Mouse (Mus musculus) testis, adult 2 months (tissue): ENCODE measurements around the gene Tsc22d1. TPM values are rescaled to one million over a fixed set of nuclear protein-coding genes. Genes with fewer than 3 reads are reported as not detected.

Experiments used
- H3K27ac ChIP-seq: fragments of 200-500 bp; 2 replicates; pipeline ENCODE4 v1.5.1; 2012; ENCODE audit warnings: low read depth, low read length; ENCODE audit not compliant: control insufficient read depth, insufficient read depth
- H3K27me3 ChIP-seq: fragments of 200-500 bp; 2 replicates; pipeline ENCODE4 v1.6.1; 2012; ENCODE audit warnings: mild to moderate bottlenecking, low read length, moderate library complexity; ENCODE audit not compliant: control insufficient read depth, insufficient read depth
- H3K36me3 ChIP-seq: fragments of 200-500 bp; 2 replicates; pipeline ENCODE4 v1.6.1; 2012; ENCODE audit warnings: mild to moderate bottlenecking, low read length; ENCODE audit not compliant: control insufficient read depth, insufficient read depth
- H3K4me1 ChIP-seq: fragments of 200-500 bp; 2 replicates; pipeline ENCODE4 v1.6.1; 2012; ENCODE audit warnings: low read length; ENCODE audit not compliant: control insufficient read depth, insufficient read depth
- H3K4me3 ChIP-seq: fragments of 200-500 bp; 2 replicates; pipeline ENCODE4 v1.5.1; 2012; ENCODE audit warnings: low read depth, mild to moderate bottlenecking, low read length, moderate library complexity, mixed read lengths; ENCODE audit not compliant: control insufficient read depth
- CTCF ChIP-seq: fragments of 200-500 bp; IDR thresholded peaks from 2 replicates; pipeline ENCODE4 v1.5.1; 2012; ENCODE audit warnings: low read depth, mild to moderate bottlenecking, inconsistent platforms, low read length, moderate library complexity; ENCODE audit not compliant: control insufficient read depth, insufficient read depth, insufficient replicate concordance
- POLR2A ChIP-seq: fragments of 200-500 bp; IDR thresholded peaks from 2 replicates; pipeline ENCODE4 v1.6.1; 2012; ENCODE audit warnings: low read depth, mild to moderate bottlenecking, inconsistent platforms, low read length, moderate library complexity; ENCODE audit not compliant: control insufficient read depth
- polyA plus RNA-seq: library from polyadenylated mRNA; depleted of rRNA; stranded (reverse); fragments of >200 nt; gene quantifications from 2 replicates; pipeline ENCODE4 v1.2.3, GENCODE M21; 2012

Tsc22d1 gene
- polyA plus RNA-seq, 1 experiment: 198 TPM

DNA sequence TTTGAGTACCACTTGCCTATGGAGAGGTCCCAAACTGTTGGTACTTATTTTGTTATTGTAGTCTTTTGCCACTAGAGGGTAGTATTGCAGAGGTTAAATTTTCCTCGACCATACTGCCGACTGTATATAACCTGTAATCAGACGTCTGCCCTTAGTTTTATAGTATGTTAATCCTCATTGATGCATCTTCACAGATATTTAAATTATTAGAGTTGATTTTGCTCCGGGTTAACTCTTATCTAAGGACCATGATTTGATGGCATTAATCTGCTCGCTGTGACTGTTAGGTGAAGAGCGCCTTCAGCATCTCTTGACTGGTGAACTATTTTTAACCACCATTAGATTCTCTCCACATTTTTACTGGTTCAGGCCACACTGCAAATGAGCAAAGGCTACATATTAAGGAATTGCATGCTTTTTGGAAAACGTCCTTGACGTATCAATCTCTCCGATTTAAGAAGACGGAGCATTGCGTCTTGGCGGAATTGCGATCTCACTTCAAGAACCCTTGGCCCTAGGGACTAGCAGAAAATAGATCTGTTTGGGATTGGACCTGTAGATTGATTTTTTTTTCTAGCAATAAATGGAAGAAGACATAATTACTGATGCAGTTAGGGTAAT lies 88.6 kb downstream of the Tsc22d1 start:
- H3K27me3 ChIP-seq: no peaks in the 10 kb centered on the region
- H3K4me1 ChIP-seq: peaks cover 9% of the 10 kb centered on the region
- no peak for TF ChIP-seq POLR2A
- no peaks in the 10 kb centered on the region for H3K36me3 ChIP-seq
- peak overlapping the region; percentile 10; the same call in 1 of the 2 replicates for H3K27ac ChIP-seq
- peak overlapping the region; percentile 33; the same call in 1 of the 2 replicates for H3K4me3 ChIP-seq

DNA sequence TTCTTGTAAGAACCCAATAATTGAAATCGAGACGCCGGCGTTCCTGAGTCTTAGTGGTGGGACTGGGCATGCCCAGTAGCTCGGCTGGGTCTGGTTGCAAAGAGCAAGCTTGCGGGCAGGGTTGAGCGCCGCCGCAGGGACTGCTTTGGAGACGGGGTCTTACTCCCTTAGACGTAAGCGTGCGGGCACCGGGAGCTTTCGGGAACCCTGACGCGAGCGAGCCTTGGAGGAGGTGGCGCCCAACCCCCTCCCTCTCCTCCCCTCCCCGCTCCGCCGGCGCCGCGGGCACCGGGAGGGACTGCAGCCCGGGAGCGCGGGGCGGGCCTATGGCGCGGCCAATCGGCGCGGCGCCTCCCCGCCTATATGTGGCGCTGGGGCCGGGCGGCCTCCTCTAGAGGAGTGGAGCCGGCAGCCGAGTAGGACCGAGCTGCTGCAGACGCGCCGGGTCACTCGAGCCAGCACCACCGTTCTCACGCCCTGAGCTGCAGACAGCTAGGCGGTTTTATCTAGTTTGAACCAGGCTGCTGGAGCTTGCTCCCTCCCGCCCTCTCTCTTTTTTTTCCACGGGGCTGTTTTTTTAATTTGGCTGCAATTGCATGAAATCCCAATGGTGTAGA lies 89.5 kb downstream of the Tsc22d1 start:
- Histone ChIP-seq H3K27me3 (no peaks in the 10 kb centered on the region), H3K4me1 (peaks cover 9% of the 10 kb centered on the region), H3K4me3 (peak overlapping the region; percentile 83), H3K36me3 (no peaks in the 10 kb centered on the region), H3K27ac (peak overlapping the region; percentile 83)
- TF ChIP-seq CTCF: no peak
- TF ChIP-seq POLR2A: peak; percentile 96

DNA sequence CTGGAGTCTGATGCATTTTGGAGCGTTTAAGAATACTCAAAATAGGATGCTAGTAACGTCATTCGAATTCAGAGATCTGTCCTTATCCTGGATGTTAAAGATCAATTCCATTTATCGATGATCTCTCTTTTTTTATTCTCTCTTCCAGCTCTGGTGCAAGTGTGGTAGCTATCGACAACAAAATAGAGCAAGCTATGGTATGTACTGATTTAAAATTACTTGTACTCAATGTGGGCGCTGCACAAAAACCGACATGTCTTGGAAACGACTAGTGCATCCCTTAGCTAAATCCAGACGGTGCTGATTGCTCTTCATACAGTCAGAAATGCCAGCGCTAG lies 90.3 kb downstream of the Tsc22d1 start:
- H3K27ac ChIP-seq: peak overlapping the region; percentile 90
- peak overlapping the region; percentile 85 for H3K4me3 ChIP-seq
- peaks cover 9% of the 10 kb centered on the region for H3K4me1 ChIP-seq
- H3K27me3 ChIP-seq: no peaks in the 10 kb centered on the region
- no peaks in the 10 kb centered on the region for H3K36me3 ChIP-seq
- TF ChIP-seq POLR2A: no peak
- no peak for TF ChIP-seq CTCF

DNA sequence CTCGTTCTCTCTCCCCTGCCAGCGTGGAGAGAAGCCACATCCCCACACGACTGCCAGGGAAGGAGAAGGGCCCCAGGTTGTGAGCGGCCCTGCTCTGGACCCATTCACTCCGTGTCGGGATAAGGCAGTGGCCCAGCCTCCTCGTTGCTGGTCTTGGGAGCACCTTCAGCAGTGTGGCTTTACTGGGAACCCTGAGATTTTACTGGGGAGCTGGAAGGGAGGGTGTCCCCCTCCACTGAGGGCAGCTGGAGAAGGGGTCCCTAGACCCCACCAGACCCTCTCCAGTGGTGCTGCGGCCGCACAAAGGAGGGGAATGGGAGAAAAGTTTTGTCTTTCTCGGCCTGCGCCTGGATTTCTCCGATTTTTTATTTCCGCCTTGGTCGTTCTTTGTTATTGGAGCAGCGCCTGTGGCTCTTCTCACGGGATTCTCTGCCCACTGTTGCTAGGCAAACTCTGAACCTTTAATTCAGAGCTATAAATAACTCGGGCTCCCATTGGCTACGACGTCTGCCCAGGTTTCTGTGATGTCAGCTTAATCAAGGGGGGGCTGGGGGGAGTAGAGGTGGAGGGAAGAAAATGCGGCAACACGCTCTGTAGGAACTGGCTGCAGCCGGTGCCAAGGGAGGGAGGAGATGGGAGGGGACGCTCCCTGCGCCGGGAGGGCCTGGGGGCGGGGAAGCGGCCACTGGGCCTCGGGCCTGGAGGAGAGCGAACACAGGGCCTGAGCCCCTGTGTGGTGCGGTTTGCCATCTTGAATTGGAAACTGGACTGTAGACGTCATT lies 90.9 kb downstream of the Tsc22d1 start:
- TF ChIP-seq CTCF (no peak), POLR2A (peak; percentile 77)
- peaks cover 4% of the 10 kb centered on the region for H3K4me1 ChIP-seq
- no peaks in the 10 kb centered on the region for H3K36me3 ChIP-seq
- H3K27me3 ChIP-seq: no peaks in the 10 kb centered on the region
- H3K27ac ChIP-seq: peak overlapping the region; percentile 90
- peak overlapping the region; percentile 85 for H3K4me3 ChIP-seq

DNA sequence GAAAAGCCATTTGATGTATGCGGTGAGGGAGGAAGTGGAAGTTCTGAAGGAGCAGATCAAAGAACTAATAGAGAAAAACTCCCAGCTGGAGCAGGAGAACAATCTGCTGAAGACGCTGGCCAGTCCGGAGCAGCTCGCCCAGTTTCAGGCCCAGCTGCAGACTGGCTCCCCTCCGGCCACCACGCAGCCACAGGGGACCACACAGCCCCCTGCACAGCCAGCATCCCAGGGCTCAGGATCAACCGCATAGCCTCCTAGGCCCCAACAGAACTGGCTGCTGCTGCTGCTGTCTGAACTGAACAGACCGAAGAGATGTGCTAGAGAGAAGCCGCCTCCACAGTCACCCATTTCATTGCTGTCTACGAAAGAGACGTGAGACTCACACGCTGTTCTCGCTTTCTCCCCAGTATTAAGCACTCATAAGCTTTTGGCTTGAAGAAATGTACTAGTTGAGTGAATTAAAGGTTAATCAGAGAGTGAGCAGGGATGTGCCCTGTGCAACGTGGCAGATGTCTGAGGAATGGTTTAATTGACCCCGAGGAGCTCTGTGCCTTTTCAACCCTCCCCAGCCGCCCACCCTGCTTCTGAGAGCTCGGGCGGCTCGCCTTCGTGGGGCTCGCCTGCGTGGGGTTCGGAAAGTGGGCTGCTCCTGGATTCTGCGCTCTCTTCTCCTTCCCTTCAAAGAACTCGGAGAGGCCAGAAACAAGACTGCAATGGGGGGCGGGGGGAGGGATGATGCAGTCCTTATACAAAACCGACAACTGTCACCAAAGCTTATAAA lies 91.9 kb downstream of the Tsc22d1 start:
- TF ChIP-seq POLR2A (no peak), CTCF (no peak)
- Histone ChIP-seq H3K4me3 (peak overlapping the region; percentile 85), H3K27me3 (no peaks in the 10 kb centered on the region), H3K4me1 (peaks cover 4% of the 10 kb centered on the region), H3K27ac (peak overlapping the region; percentile 90), H3K36me3 (no peaks in the 10 kb centered on the region)

DNA sequence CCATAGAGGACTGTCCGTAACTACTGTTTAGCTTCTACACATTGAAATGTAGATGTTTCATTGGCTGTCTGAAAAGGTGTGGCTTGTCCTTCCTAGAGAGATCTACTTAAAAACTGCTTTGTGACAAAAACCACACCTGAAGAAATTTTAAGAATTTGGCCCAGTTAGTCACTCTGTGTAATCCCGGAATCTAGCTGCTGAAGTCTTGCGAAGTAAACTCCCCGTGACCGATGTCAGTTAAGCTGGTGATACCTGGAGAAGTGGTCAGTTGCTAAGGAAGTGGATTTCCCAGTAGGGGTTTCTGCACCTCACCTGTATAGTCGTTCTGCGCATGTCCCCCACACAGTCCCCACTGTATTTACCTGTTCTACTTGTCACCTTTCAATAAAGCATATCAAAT lies 92.6 kb downstream of the Tsc22d1 start:
- H3K27ac ChIP-seq: peak overlapping the region; percentile 47; the same call in 1 of the 2 replicates
- TF ChIP-seq POLR2A (no peak), CTCF (no peak)
- no peaks in the 10 kb centered on the region for H3K36me3 ChIP-seq
- H3K4me3 ChIP-seq: peak overlapping the region; percentile 46
- H3K27me3 ChIP-seq: no peaks in the 10 kb centered on the region
- peaks cover 2% of the 10 kb centered on the region for H3K4me1 ChIP-seq
